Mouse (Mus musculus): ENCODE data around the gene Thrb. TPM values are rescaled to one million over a fixed set of nuclear protein-coding genes. Genes with fewer than 3 reads are reported as not detected.

Gene Thrb
- polyA plus RNA-seq, 1 experiment from 2014 or later, result 0.77 TPM

GRCm38 (mm10) chr14:17959901-17960300, 299.8 kb downstream of the Thrb start:
- Histone ChIP-seq H3K4me1 (replicated peaks) (no peaks in the 10 kb centered on the region), H3K36me3 (no peaks in the 10 kb centered on the region), H3K9me3 (no peaks in the 10 kb centered on the region), H3K4me3 (no peak overlapping the region), H3K27me3 (ENCODE audit: insufficient read depth, poor library complexity, severe bottlenecking) (no peaks in the 10 kb centered on the region), H3K27ac (no peak overlapping the region)
- DNase-seq (ENCODE audit: low spot score), result no peak
- WGBS, result 68% methylated on average over 2 of the region's 2 CpGs

DNA sequence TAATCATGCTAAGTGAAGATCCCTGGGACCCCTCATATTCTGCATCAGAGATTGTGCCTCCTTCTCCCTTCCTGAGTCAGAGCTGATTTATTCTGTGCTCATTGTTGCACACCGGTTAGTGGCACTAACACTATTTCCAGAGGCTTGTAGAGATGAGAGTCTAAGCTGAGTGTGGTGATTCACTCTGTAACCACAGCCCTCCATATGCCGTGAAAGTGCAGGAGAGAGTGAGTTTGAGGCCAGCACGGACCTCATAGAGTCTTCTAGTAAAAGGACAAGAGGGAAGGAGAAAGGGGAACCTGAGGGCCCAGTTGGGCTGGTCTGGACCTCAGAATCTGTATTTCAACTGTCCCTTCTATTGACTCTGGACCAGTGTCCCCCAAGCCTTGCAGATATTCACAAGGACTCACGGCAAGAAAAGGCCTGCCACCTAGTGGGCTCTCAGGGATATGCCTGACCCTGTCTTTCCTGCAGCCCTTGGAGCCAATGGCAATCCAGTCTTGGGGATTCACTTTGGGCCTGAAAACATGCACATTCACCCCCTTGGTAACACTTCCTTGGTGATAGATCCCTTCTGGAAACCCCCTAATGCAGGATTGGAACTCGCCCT, 307.2 kb downstream of the Thrb start:
- Histone ChIP-seq H3K4me1 (replicated peaks) (no peaks in the 10 kb centered on the region), H3K36me3 (no peaks in the 10 kb centered on the region), H3K27ac (no peak overlapping the region), H3K4me3 (no peak overlapping the region), H3K27me3 (ENCODE audit: insufficient read depth, poor library complexity, severe bottlenecking) (no peaks in the 10 kb centered on the region), H3K9me3 (no peaks in the 10 kb centered on the region)
- peak; percentile 57 for DNase-seq (ENCODE audit: low spot score)
- 42% methylated on average over 5 of the region's 5 CpGs for WGBS

DNA sequence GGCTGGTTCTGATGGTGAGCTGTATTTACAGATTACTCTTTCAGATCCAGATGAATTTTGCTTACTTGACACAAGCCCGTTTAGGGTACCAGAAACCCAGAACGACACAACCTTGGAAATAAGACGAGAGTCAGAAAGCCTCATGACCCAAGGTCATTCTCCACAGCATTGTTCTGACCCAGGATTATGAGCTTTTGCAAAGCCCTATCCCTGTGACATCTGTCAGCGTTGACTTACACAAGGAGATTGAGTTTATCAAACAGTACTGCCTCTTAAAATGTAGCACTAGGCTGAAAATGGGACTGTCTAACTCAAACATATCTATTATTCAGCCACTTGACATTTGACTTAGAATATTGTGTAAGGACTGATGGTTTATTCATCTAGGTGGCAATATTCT, 312.1 kb downstream of the Thrb start:
- H3K4me3 ChIP-seq, result no peak overlapping the region
- H3K36me3 ChIP-seq, result no peaks in the 10 kb centered on the region
- WGBS, result 79% methylated on average over 4 of the region's 4 CpGs
- DNase-seq (ENCODE audit: low spot score), result no peak
- H3K9me3 ChIP-seq, result no peaks in the 10 kb centered on the region
- H3K27ac ChIP-seq, result no peak overlapping the region
- H3K27me3 ChIP-seq (ENCODE audit: insufficient read depth, poor library complexity, severe bottlenecking), result no peaks in the 10 kb centered on the region
- no peaks in the 10 kb centered on the region for H3K4me1 ChIP-seq (replicated peaks)

DNA sequence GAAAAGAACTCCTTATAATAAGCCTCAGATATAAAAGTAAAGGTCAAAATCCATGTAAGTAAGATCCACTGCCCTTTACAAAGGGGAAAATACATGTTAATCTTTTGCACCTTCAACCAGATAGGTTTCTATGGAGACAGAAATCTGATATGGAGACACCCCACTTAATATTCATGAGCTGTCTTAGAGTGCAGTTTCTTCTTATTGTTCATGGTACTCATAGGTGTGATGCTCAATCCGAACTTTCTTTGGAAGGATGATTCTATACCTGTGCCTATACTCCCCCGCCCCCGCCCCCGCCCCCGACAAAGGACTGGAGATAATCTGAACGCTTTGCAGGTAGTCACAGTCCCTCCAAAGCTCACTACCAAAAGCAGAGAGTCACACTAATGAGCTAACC, 312.6 kb downstream of the Thrb start:
- no peak for DNase-seq (ENCODE audit: low spot score)
- no peaks in the 10 kb centered on the region for H3K27me3 ChIP-seq (ENCODE audit: insufficient read depth, poor library complexity, severe bottlenecking)
- no peak overlapping the region for H3K4me3 ChIP-seq
- H3K27ac ChIP-seq, result no peak overlapping the region
- no peaks in the 10 kb centered on the region for H3K4me1 ChIP-seq (replicated peaks)
- H3K9me3 ChIP-seq, result no peaks in the 10 kb centered on the region
- no peaks in the 10 kb centered on the region for H3K36me3 ChIP-seq
- 85% methylated on average over 6 of the region's 6 CpGs for WGBS

- no peaks in the 10 kb centered on the region for H3K27me3 ChIP-seq (ENCODE audit: insufficient read depth, poor library complexity, severe bottlenecking)
- DNase-seq (ENCODE audit: low spot score), result no peak
- H3K36me3 ChIP-seq, result no peaks in the 10 kb centered on the region
- no peak overlapping the region for H3K27ac ChIP-seq
- WGBS, result 77% methylated on average over 1 of the region's 1 CpGs
- no peak overlapping the region for H3K4me3 ChIP-seq
- H3K4me1 ChIP-seq (replicated peaks), result no peaks in the 10 kb centered on the region
- no peaks in the 10 kb centered on the region for H3K9me3 ChIP-seq
Measured at GRCm38 (mm10) chr14:17975786-17976185, 315.7 kb downstream of the Thrb start.

DNA sequence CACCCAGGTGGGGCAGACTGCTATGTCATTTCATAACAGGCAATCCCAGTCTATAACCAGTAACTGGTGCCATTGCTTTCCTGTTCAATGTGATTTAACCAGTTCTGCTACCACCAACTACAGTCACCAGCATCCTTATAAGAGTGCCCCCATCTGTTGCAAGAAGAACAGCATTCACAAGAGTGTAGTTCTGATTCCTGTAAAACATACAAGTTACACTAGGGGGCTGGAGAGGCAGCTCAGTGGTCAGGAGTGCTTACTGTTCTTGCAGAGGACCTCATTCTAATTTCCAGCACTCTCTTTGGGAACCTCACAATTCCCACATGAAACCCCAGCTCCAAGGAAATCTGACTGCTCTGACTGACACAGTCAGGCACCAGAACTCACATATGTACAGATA, 318.2 kb downstream of the Thrb start:
- Histone ChIP-seq H3K27ac (no peak overlapping the region), H3K4me3 (no peak overlapping the region), H3K36me3 (no peaks in the 10 kb centered on the region), H3K9me3 (no peaks in the 10 kb centered on the region), H3K4me1 (replicated peaks) (no peaks in the 10 kb centered on the region), H3K27me3 (ENCODE audit: insufficient read depth, poor library complexity, severe bottlenecking) (no peaks in the 10 kb centered on the region)
- DNase-seq (ENCODE audit: low spot score), result no peak

- H3K4me3 ChIP-seq, result no peak overlapping the region
- H3K27ac ChIP-seq, result no peak overlapping the region
- 85% methylated on average over 3 of the region's 3 CpGs for WGBS
- H3K27me3 ChIP-seq (ENCODE audit: insufficient read depth, poor library complexity, severe bottlenecking), result no peaks in the 10 kb centered on the region
- no peaks in the 10 kb centered on the region for H3K4me1 ChIP-seq (replicated peaks)
- no peak for DNase-seq (ENCODE audit: low spot score)
- H3K9me3 ChIP-seq, result no peaks in the 10 kb centered on the region
- no peaks in the 10 kb centered on the region for H3K36me3 ChIP-seq
Measured at GRCm38 (mm10) chr14:17981258-17981657, 321.2 kb downstream of the Thrb start.

DNA sequence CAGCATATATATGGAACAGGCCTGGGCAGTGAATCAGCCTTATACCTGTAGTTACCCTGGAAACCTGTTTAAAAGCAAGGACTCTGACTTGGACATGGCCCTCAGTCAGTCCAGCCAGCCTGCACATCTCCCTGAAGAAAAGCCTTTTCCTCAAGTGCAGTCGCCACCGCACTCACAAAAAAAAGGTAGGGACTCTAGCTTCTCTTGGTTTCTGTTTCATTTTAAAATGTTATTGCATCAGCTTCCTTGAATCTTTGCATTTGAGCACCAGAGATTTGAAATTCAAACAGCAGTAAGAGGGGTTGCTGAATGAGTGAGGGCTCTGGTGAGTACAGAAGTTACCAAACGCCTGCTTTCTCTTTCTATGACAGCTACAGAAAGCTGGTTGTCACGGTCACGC, 322.0 kb downstream of the Thrb start:
- H3K9me3 ChIP-seq, result no peaks in the 10 kb centered on the region
- no peaks in the 10 kb centered on the region for H3K27me3 ChIP-seq (ENCODE audit: insufficient read depth, poor library complexity, severe bottlenecking)
- H3K4me1 ChIP-seq (replicated peaks), result no peaks in the 10 kb centered on the region
- DNase-seq (ENCODE audit: low spot score), result no peak
- H3K36me3 ChIP-seq, result no peaks in the 10 kb centered on the region
- H3K27ac ChIP-seq, result no peak overlapping the region
- no peak overlapping the region for H3K4me3 ChIP-seq
- 88% methylated on average over 5 of the region's 5 CpGs for WGBS

DNA sequence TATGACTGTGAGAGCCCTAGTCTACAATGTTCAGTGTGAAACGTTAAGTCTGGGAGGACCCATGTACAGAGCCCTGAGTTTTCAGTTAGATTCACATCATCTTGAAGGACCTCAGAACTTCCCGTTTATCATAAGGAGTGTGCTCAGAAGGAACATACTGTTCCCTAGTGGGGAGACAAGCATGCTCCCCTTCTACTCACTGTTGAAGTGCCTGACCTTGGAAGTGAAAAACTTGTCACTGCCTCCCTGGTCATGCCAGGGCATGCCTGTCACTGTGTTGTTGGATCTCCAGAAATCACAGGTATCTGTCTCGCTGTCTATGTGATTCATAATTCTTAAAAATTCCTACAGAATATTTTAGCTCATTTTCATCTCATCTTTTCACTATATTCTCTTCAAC, 323.3 kb downstream of the Thrb start:
- WGBS, result 82% methylated on average over 3 of the region's 3 CpGs
- no peak for DNase-seq (ENCODE audit: low spot score)
- Histone ChIP-seq H3K27me3 (ENCODE audit: insufficient read depth, poor library complexity, severe bottlenecking) (no peaks in the 10 kb centered on the region), H3K27ac (no peak overlapping the region), H3K4me3 (no peak overlapping the region), H3K36me3 (no peaks in the 10 kb centered on the region), H3K4me1 (replicated peaks) (no peaks in the 10 kb centered on the region), H3K9me3 (no peaks in the 10 kb centered on the region)

- Histone ChIP-seq H3K9me3 (no peaks in the 10 kb centered on the region), H3K4me1 (replicated peaks) (no peaks in the 10 kb centered on the region), H3K4me3 (no peak overlapping the region), H3K36me3 (no peaks in the 10 kb centered on the region), H3K27me3 (ENCODE audit: insufficient read depth, poor library complexity, severe bottlenecking) (no peaks in the 10 kb centered on the region), H3K27ac (no peak overlapping the region)
- 78% methylated on average over 6 of the region's 6 CpGs for WGBS
- no peak for DNase-seq (ENCODE audit: low spot score)
Measured at GRCm38 (mm10) chr14:17983839-17984238, 323.8 kb downstream of the Thrb start.

GRCm38 (mm10) chr14:17988580-17988979, 328.5 kb downstream of the Thrb start:
- 87% methylated on average over 2 of the region's 2 CpGs for WGBS
- DNase-seq (ENCODE audit: low spot score), result no peak

DNA sequence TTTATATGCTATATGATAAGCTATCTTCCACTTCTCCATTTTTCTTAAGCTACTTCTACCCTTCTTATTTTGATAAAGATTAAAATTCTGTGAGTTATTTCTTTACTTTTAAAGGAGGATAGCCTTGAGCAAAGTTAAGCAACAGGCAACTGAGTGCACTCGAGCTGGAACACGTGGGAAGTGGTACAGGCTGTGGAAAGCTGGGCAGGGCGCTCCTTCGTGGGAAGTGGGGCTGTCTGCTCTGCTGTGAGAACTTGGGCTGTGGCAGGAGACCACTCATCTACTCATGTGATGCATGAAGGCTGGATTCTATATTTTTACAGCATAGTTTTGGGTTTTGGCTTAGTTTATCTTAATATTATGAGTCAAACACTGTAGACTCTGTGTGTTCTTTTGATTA, 329.1 kb downstream of the Thrb start:
- no peak for DNase-seq (ENCODE audit: low spot score)

More at GRCm38 (mm10) chr14:17988580-17988979, 328.5 kb downstream of the Thrb start:
- no peak overlapping the region for H3K27ac ChIP-seq
- no peak overlapping the region for H3K4me3 ChIP-seq
- no peaks in the 10 kb centered on the region for H3K36me3 ChIP-seq
- H3K9me3 ChIP-seq, result no peaks in the 10 kb centered on the region
- no peaks in the 10 kb centered on the region for H3K27me3 ChIP-seq (ENCODE audit: insufficient read depth, poor library complexity, severe bottlenecking)
- H3K4me1 ChIP-seq (replicated peaks), result no peaks in the 10 kb centered on the region

DNA sequence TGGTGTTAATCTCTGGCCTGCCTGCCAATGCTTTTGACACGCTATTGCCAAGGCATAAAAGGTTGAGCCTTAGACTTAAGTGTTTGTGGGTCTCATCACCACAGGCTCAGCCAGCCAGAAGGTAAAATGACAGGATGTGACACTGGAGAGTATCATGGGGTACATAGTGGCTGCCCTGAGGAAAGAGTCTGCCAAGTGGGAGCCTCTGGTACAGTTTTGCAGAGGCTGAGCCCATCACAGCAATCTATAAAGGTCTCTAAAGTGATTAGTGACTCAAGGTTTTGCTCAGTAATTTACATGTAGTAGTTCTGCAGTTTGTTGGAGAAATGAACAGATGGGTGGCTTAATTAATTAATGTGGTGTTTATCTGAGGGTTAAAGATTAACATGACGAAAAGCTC, 330.1 kb downstream of the Thrb start:
- no peak for DNase-seq (ENCODE audit: low spot score)
- 84% methylated on average over 2 of the region's 2 CpGs for WGBS
- H3K36me3 ChIP-seq, result no peaks in the 10 kb centered on the region
- H3K9me3 ChIP-seq, result no peaks in the 10 kb centered on the region
- no peak overlapping the region for H3K27ac ChIP-seq
- no peaks in the 10 kb centered on the region for H3K27me3 ChIP-seq (ENCODE audit: insufficient read depth, poor library complexity, severe bottlenecking)
- no peak overlapping the region for H3K4me3 ChIP-seq
- no peaks in the 10 kb centered on the region for H3K4me1 ChIP-seq (replicated peaks)

More for the DNA sequence above, 329.1 kb downstream of the Thrb start:
- H3K9me3 ChIP-seq, result no peaks in the 10 kb centered on the region
- no peaks in the 10 kb centered on the region for H3K36me3 ChIP-seq
- 84% methylated on average over 4 of the region's 4 CpGs for WGBS
- H3K4me3 ChIP-seq, result no peak overlapping the region
- no peak overlapping the region for H3K27ac ChIP-seq
- no peaks in the 10 kb centered on the region for H3K27me3 ChIP-seq (ENCODE audit: insufficient read depth, poor library complexity, severe bottlenecking)
- no peaks in the 10 kb centered on the region for H3K4me1 ChIP-seq (replicated peaks)

DNA sequence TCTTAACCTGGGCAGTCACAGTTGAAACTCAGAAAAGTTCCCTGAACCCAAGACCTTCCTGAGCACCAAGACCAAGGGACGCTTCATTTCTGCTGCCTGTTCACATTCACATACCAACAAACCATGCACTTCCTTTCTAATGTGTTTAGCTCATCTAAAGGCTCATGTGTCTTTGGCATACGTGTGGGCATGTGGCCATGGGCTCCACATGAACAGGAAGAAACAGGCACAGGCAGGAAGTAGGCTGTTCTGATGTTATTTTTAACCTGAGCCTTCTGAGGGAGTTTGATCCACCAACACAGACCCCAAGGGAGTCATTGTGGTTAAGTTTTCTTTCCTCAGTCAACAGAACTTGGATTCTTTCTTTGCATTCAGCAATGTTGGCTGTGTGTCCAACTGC, 341.8 kb downstream of the Thrb start:
- no peak overlapping the region for H3K4me3 ChIP-seq
- no peaks in the 10 kb centered on the region for H3K9me3 ChIP-seq
- H3K4me1 ChIP-seq (replicated peaks), result no peaks in the 10 kb centered on the region
- H3K27ac ChIP-seq, result no peak overlapping the region
- 78% methylated on average over 2 of the region's 2 CpGs for WGBS
- no peaks in the 10 kb centered on the region for H3K36me3 ChIP-seq
- H3K27me3 ChIP-seq (ENCODE audit: insufficient read depth, poor library complexity, severe bottlenecking), result no peaks in the 10 kb centered on the region
- DNase-seq (ENCODE audit: low spot score), result no peak

All from hindbrain, embryonic 10.5 days (tissue).